Comparison of ENCODE assay signal across 12 mouse cellular contexts in genomic region chr13:71960846-71961735, GRCm38 (mm10). TPM values are rescaled to one million over a fixed set of nuclear protein-coding genes. Genes with fewer than 3 reads are reported as not detected.
DNase-seq lines count a peak whose midpoint lies in the region; ATAC-seq and TF ChIP-seq lines count a peak whose summit lies in the region.
"Had no signal": no experiment of that assay in that cellular context is flagged by ENCODE, and none has a peak within 500 bp of the region (broad histone marks: within the 10 kb centered on the region; RNA-seq: fewer than 3 reads in every experiment).

No protein-coding gene starts in this region.

- H3K27ac ChIP-seq in heart, embryonic 15.5 days: no peak overlapping the region
- no peak overlapping the region for H3K27ac ChIP-seq in heart, adult 2 months
- no peak overlapping the region for H3K27ac ChIP-seq in embryonic facial prominence, embryonic 13.5 days
- H3K27ac ChIP-seq in midbrain, embryonic 11.5 days (ENCODE audit: low read depth, low read length): peak overlapping the region; percentile 21; the same call in 1 of the 2 replicates
- H3K27ac ChIP-seq: intestine, embryonic 15.5 days had no signal

- no peak for DNase-seq in heart, adult 2 months
- peak; percentile 7 for DNase-seq in ES-CJ7 (ENCODE audit: low read depth, low spot score)
- peak; percentile 92 for DNase-seq in midbrain, embryonic 11.5 days (ENCODE audit: low spot score, missing footprints)
- DNase-seq in urinary bladder, adult 2 months (ENCODE audit: low spot score): no peak
- no peak for DNase-seq in layer of hippocampus, adult 9-11 months
- DNase-seq: adrenal gland, adult 2 months; cerebellum, adult 8-10 months; thymus, postnatal 25 days had no signal

- no peak overlapping the region for H3K9ac ChIP-seq in heart, embryonic 15.5 days
- H3K9ac ChIP-seq in heart, adult 2 months (ENCODE audit: low read depth, low read length): no peak overlapping the region
- H3K9ac ChIP-seq in embryonic facial prominence, embryonic 13.5 days: no peak overlapping the region
- peak overlapping the region; percentile 98 for H3K9ac ChIP-seq in midbrain, embryonic 11.5 days (ENCODE audit: low read length)
- H3K9ac ChIP-seq: intestine, embryonic 15.5 days had no signal

- 28% methylated on average over 9 of the region's 9 CpGs for WGBS in heart, embryonic 15.5 days
- 33% methylated on average over 9 of the region's 9 CpGs for WGBS in heart, adult 2 months
- WGBS in embryonic facial prominence, embryonic 13.5 days: 8% methylated on average over 9 of the region's 9 CpGs
- WGBS in midbrain, embryonic 11.5 days: 2% methylated on average over 9 of the region's 9 CpGs

- no peak for TF ChIP-seq CTCF in heart, adult 2 months (IDR thresholded peaks at IDR 0.05)

- peaks cover 27% of the 10 kb centered on the region for H3K4me1 ChIP-seq in heart, embryonic 15.5 days (replicated peaks)
- no peaks in the 10 kb centered on the region for H3K4me1 ChIP-seq in heart, adult 2 months (ENCODE audit: control insufficient read depth, insufficient read depth, low read length)
- peaks cover 48% of the 10 kb centered on the region for H3K4me1 ChIP-seq in embryonic facial prominence, embryonic 13.5 days
- H3K4me1 ChIP-seq in midbrain, embryonic 11.5 days (ENCODE audit: control insufficient read depth, insufficient read depth, low read length): peaks cover 41% of the 10 kb centered on the region

- TF ChIP-seq EP300 in heart, adult 2 months (IDR thresholded peaks at IDR 0.05; ENCODE audit: insufficient read depth, low read depth, low read length): no peak

- H3K27me3 ChIP-seq in heart, embryonic 15.5 days: peaks cover 95% of the 10 kb centered on the region
- peaks cover 11% of the 10 kb centered on the region; the same call in 1 of the 2 replicates for H3K27me3 ChIP-seq in heart, adult 2 months (ENCODE audit: control insufficient read depth, insufficient read depth, low read length)
- H3K27me3 ChIP-seq in embryonic facial prominence, embryonic 13.5 days: peaks cover 94% of the 10 kb centered on the region
- peaks cover 20% of the 10 kb centered on the region for H3K27me3 ChIP-seq in midbrain, embryonic 11.5 days (ENCODE audit: control insufficient read depth, insufficient read depth, low read length)

- TF ChIP-seq POLR2A in heart, adult 2 months (IDR thresholded peaks at IDR 0.05; ENCODE audit: insufficient read depth, low read depth, low read length): no peak

- H3K4me3 ChIP-seq in heart, embryonic 15.5 days: peak overlapping the region; percentile 61
- H3K4me3 ChIP-seq in heart, adult 2 months: no peak overlapping the region
- peak overlapping the region; percentile 35 for H3K4me3 ChIP-seq in embryonic facial prominence, embryonic 13.5 days
- peak overlapping the region; percentile 95 for H3K4me3 ChIP-seq in midbrain, embryonic 11.5 days (ENCODE audit: low read depth, low read length)
- H3K4me3 ChIP-seq: intestine, embryonic 15.5 days had no signal

- no peaks in the 10 kb centered on the region for H3K79me2 ChIP-seq in heart, adult 2 months (replicated peaks; ENCODE audit: control insufficient read depth, insufficient read depth, low read length)

- ATAC-seq in heart, embryonic 15.5 days (replicated peaks; ENCODE audit: insufficient number of reproducible peaks, insufficient read depth, low FRiP score, low read depth): no peak
- ATAC-seq in embryonic facial prominence, embryonic 13.5 days (ENCODE audit: insufficient number of reproducible peaks, insufficient read depth, low FRiP score, low TSS enrichment, low read depth): no peak
- ATAC-seq in midbrain, embryonic 11.5 days (ENCODE audit: low FRiP score): no peak
- no peak for ATAC-seq in cerebellum, adult (ENCODE audit: insufficient number of reproducible peaks, low FRiP score, low TSS enrichment)
- ATAC-seq: intestine, embryonic 15.5 days had no signal

- no peaks in the 10 kb centered on the region for H3K9me3 ChIP-seq in heart, embryonic 15.5 days (replicated peaks)
- no peaks in the 10 kb centered on the region for H3K9me3 ChIP-seq in embryonic facial prominence, embryonic 13.5 days
- no peaks in the 10 kb centered on the region for H3K9me3 ChIP-seq in midbrain, embryonic 11.5 days (ENCODE audit: control insufficient read depth, low read length)
- H3K9me3 ChIP-seq: intestine, embryonic 15.5 days had no signal

- H3K4me2 ChIP-seq in heart, embryonic 15.5 days: peak overlapping the region; percentile 57
- H3K4me2 ChIP-seq in embryonic facial prominence, embryonic 13.5 days: peak overlapping the region; percentile 11; the same call in 1 of the 2 replicates
- peak overlapping the region; percentile 63 for H3K4me2 ChIP-seq in midbrain, embryonic 11.5 days
- H3K4me2 ChIP-seq: intestine, embryonic 15.5 days had no signal

- intact Hi-C loops in heart, adult 2 months (cut with DNase I): loop anchor here (5.0 kb wide), 1 partner anchor 676 kb away; no protein-coding TSS in a partner anchor

- H3K36me3 ChIP-seq in heart, embryonic 15.5 days: no peaks in the 10 kb centered on the region
- H3K36me3 ChIP-seq in heart, adult 2 months (ENCODE audit: control insufficient read depth, insufficient read depth, low read length): no peaks in the 10 kb centered on the region
- no peaks in the 10 kb centered on the region for H3K36me3 ChIP-seq in embryonic facial prominence, embryonic 13.5 days
- H3K36me3 ChIP-seq in midbrain, embryonic 11.5 days (ENCODE audit: control insufficient read depth, insufficient read depth, low read length): no peaks in the 10 kb centered on the region
- H3K36me3 ChIP-seq: intestine, embryonic 15.5 days had no signal

RNA-seq across cellular contexts. Expression of gene Irx1, which starts 2.4 kb away (rescaled TPM):
- polyA plus RNA-seq in heart, embryonic 15.5 days (2015; fragmentation: Nextera tagmentation; extraction: Ambion mirVana): 1.9 and 2.0 TPM in 2 replicates
- total RNA-seq in heart, adult 2 months (2021): 1 to 10 TPM; 5.2 to 6.9 TPM
- 5.6 and 7.1 TPM in 2 replicates for polyA plus RNA-seq in heart, adult 2 months (2012; rRNA removed)
- 3.5 and 7.6 TPM in 2 replicates for polyA plus RNA-seq in embryonic facial prominence, embryonic 13.5 days (2015; fragmentation: Nextera tagmentation; extraction: Ambion mirVana)
- polyA plus RNA-seq in midbrain, embryonic 11.5 days (2014; fragmentation: Nextera tagmentation; extraction: Ambion mirVana): 6.5 and 6.7 TPM in 2 replicates
- polyA plus RNA-seq in urinary bladder, adult 2 months (2012; rRNA removed): 0.03 and 0.04 TPM in 2 replicates
- total RNA-seq: adrenal gland, adult 2 months had no signal
- polyA plus RNA-seq: intestine, embryonic 15.5 days had no signal

Comparison
In these comparisons a context has a peak if more than half of its experiments do, and no peak if none do; other contexts are left out.
1. H3K4me2 ChIP-seq: peak in every context shown above with its lines; median percentile 63 in midbrain, embryonic 11.5 days; 57 in heart, embryonic 15.5 days; 11 in embryonic facial prominence, embryonic 13.5 days.
2. DNase-seq: peak in ES-CJ7 (single experiment) and midbrain, embryonic 11.5 days (single experiment); none in heart, adult 2 months (0 of 2), urinary bladder, adult 2 months (single experiment) and layer of hippocampus, adult 9-11 months (single experiment).